In the genomic region with DNA sequence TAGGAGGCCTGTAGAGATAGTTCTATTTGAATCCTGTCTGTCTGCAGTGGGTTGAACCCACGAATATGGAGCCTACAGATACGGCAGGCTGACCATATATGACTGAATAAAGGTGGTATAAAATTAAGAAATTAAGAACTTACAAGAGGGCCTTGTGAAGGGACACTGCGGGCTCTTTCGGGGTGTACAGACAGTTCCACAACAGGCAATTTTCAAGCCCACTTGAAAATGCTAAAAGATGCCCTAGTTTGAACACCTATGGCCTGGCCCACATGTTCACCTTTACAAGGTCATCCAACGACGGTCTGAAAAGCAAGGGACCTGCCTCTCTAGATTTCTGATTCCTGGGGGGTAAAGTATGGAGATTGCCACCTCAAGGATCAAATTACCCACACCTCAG, we compare ENCODE assay signal across 28 mouse cellular contexts.
"Had no signal": no experiment of that assay in that cellular context is flagged by ENCODE, and none has a peak within 500 bp of the region (broad histone marks: within the 10 kb centered on the region; RNA-seq: fewer than 3 reads in every experiment).

No protein-coding gene starts in this region.

- H3K9ac ChIP-seq: embryonic facial prominence, embryonic 12.5 days; embryonic facial prominence, embryonic 13.5 days; embryonic facial prominence, embryonic 15.5 days; forebrain, embryonic 12.5 days; forebrain, embryonic 13.5 days; forebrain, embryonic 15.5 days; forebrain, postnatal 0 days had no signal

- H3K27ac ChIP-seq: embryonic facial prominence, embryonic 10.5 days; embryonic facial prominence, embryonic 12.5 days; embryonic facial prominence, embryonic 13.5 days; embryonic facial prominence, embryonic 15.5 days; forebrain, embryonic 10.5 days; forebrain, embryonic 12.5 days; forebrain, embryonic 13.5 days; forebrain, embryonic 15.5 days; gastrocnemius, adult 2 months; heart, adult 2 months had no signal

- H3K36me3 ChIP-seq: embryonic facial prominence, embryonic 10.5 days; embryonic facial prominence, embryonic 12.5 days; embryonic facial prominence, embryonic 13.5 days; embryonic facial prominence, embryonic 15.5 days; forebrain, embryonic 10.5 days; forebrain, embryonic 12.5 days; forebrain, embryonic 15.5 days had no signal

- H3K4me3 ChIP-seq: embryonic facial prominence, embryonic 10.5 days; embryonic facial prominence, embryonic 12.5 days; embryonic facial prominence, embryonic 13.5 days; embryonic facial prominence, embryonic 15.5 days; erythroblast, embryonic 14.5 days; forebrain, embryonic 10.5 days; forebrain, embryonic 12.5 days; forebrain, embryonic 13.5 days; forebrain, embryonic 15.5 days; gastrocnemius, adult 2 months; heart, adult 2 months had no signal

- H3K4me2 ChIP-seq: embryonic facial prominence, embryonic 12.5 days; embryonic facial prominence, embryonic 13.5 days; embryonic facial prominence, embryonic 15.5 days; forebrain, embryonic 12.5 days; forebrain, embryonic 13.5 days; forebrain, embryonic 15.5 days had no signal

- H3K4me1 ChIP-seq: embryonic facial prominence, embryonic 10.5 days; embryonic facial prominence, embryonic 12.5 days; embryonic facial prominence, embryonic 13.5 days; embryonic facial prominence, embryonic 15.5 days; forebrain, embryonic 10.5 days; forebrain, embryonic 12.5 days; forebrain, embryonic 13.5 days; forebrain, embryonic 15.5 days had no signal

- DNase-seq: cerebellum, adult 2 months; cerebellum, adult 8-10 months; cerebellum, adult 9-10 months; cerebellum, adult 9-11 months; cerebellum, postnatal 10 days; cerebellum, postnatal 14 days; cerebellum, postnatal 25 days; cerebellum, postnatal 36 days; embryo, embryonic 11 days; forebrain, postnatal 0 days; gastrocnemius, adult 2 months; gastrocnemius, postnatal 10 days; gastrocnemius, postnatal 14 days; gastrocnemius, postnatal 25 days; gastrocnemius, postnatal 36 days; heart, adult 18-20 months; heart, adult 2 months had no signal

- ATAC-seq: forebrain, embryonic 13.5 days; forebrain, embryonic 14.5 days; forebrain, embryonic 15.5 days; forebrain, embryonic 16.5 days; forebrain, postnatal 0 days had no signal

- H3K9me3 ChIP-seq: embryonic facial prominence, embryonic 10.5 days; embryonic facial prominence, embryonic 12.5 days; embryonic facial prominence, embryonic 13.5 days; embryonic facial prominence, embryonic 15.5 days; forebrain, embryonic 10.5 days; forebrain, embryonic 12.5 days; forebrain, embryonic 13.5 days; forebrain, embryonic 15.5 days had no signal

- H3K27me3 ChIP-seq: embryonic facial prominence, embryonic 12.5 days; embryonic facial prominence, embryonic 13.5 days; embryonic facial prominence, embryonic 15.5 days; forebrain, embryonic 12.5 days; forebrain, embryonic 13.5 days; forebrain, embryonic 15.5 days had no signal
